Mouse (Mus musculus) myocyte (in vitro differentiated cells): ENCODE data around the gene Vti1a.

Experiments
- CEBPB ChIP-seq: IDR thresholded peaks from 2 replicates; pipeline ENCODE4 v1.6.1; 2011; ENCODE audit warnings: mild to moderate bottlenecking, moderate library complexity; ENCODE audit not compliant: poor library complexity, insufficient read depth, severe bottlenecking
- E2F4 ChIP-seq: IDR thresholded peaks from one replicate; pipeline ENCODE4 v1.6.1; 2011; ENCODE audit warnings: mild to moderate bottlenecking, control low read depth, moderate library complexity; ENCODE audit not compliant: insufficient read depth
- MAX ChIP-seq: IDR thresholded peaks from one replicate; pipeline ENCODE4 v1.6.1; 2011; ENCODE audit warnings: low read depth, mild to moderate bottlenecking, control low read depth
- MYOD1 ChIP-seq, 3 experiments: IDR thresholded peaks; one replicate each; pipeline ENCODE4 v1.6.1; 2011; ENCODE audit warnings: control low read depth in 2 of 3, low read depth in 2 of 3, mild to moderate bottlenecking in 2 of 3, moderate library complexity in 1 of 3; ENCODE audit not compliant: insufficient read length in 2 of 3, control insufficient read depth in 1 of 3
- MYOG ChIP-seq, 3 experiments: IDR thresholded peaks; one replicate each; pipeline ENCODE4 v1.6.1; 2011; ENCODE audit warnings: control low read depth in 2 of 3, low read depth in 2 of 3, mild to moderate bottlenecking in 2 of 3; ENCODE audit not compliant: insufficient read length in 2 of 3, control insufficient read depth in 1 of 3, insufficient read depth in 1 of 3
- POLR2A ChIP-seq: IDR thresholded peaks from one replicate; pipeline ENCODE4 v1.6.1; 2011; ENCODE audit warnings: low read depth, mild to moderate bottlenecking, control low read depth, moderate library complexity; ENCODE audit not compliant: insufficient read length
- POLR2AphosphoS2 ChIP-seq: IDR thresholded peaks from one replicate; pipeline ENCODE4 v1.6.1; 2011; ENCODE audit warnings: low read depth, control low read depth; ENCODE audit not compliant: insufficient read length
- SRF ChIP-seq: IDR thresholded peaks from one replicate; pipeline ENCODE4 v1.6.1; 2011; ENCODE audit warnings: low read depth; ENCODE audit not compliant: control insufficient read depth, insufficient read length
- TCF12 ChIP-seq: IDR thresholded peaks from one replicate; pipeline ENCODE4 v1.6.1; 2011; ENCODE audit warnings: mild to moderate bottlenecking, control low read depth; ENCODE audit not compliant: poor library complexity, insufficient read depth, severe bottlenecking
- TCF3 ChIP-seq: IDR thresholded peaks from one replicate; pipeline ENCODE4 v1.6.1; 2011; ENCODE audit warnings: low read depth, control low read depth; ENCODE audit not compliant: insufficient read length
- USF1 ChIP-seq: IDR thresholded peaks from one replicate; pipeline ENCODE4 v1.6.1; 2011; ENCODE audit warnings: low read depth, mild to moderate bottlenecking, control low read depth, moderate library complexity

DNA sequence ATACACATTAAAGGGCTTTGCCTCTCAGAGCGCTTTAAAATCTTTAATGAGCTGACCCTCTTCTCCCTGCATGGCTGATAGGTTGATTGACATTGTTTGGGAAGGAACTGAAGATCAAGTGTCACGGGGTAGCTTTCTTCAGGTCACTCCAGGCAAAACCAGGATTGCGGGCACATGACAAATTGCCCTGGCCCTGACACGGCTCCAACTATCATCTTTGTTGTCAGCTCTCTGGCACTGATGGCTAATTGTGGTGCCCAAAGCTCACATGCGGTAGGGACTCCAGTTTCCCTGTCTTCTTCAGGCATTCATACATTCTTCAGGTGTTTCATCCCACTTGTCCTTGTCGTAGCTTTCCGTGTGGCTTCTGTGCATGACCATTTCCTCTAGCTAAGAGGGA is 300.2 kb downstream of the Vti1a start:
- TF ChIP-seq POLR2A (no peak), MAX (no peak), E2F4 (no peak), USF1 (no peak), MYOD1 (IDR thresholded peaks at IDR 0.05; ENCODE audit: control insufficient read depth in 1 of 3, insufficient read length in 2 of 3, low read depth in 2 of 3) (no peak), CEBPB (no peak), SRF (no peak), TCF12 (no peak), POLR2AphosphoS2 (no peak), TCF3 (no peak), MYOG (IDR thresholded peaks at IDR 0.05; ENCODE audit: control insufficient read depth in 1 of 3, insufficient read depth in 1 of 3, insufficient read length in 2 of 3, low read depth in 2 of 3) (no peak)
